Mouse (Mus musculus) layer of hippocampus, postnatal 36 days (tissue): ENCODE measurements at regions not wholly inside any gene's neighbourhood (a gene's known extent, or its start where the extent isn't known, plus 50 kb on each side); places are given as distances from the start of the nearest gene placed in this dataset.

Source experiments
- DNase-seq, 2 experiments: peaks; one replicate each; pipeline ENCODE4 v3.0.0; 2022

GRCm38 (mm10) chr12:110187246-110188135 is 91.4 kb upstream of the Dio3 start:
- DNase-seq, result no peak

- DNase-seq, result no peak
Measured at GRCm38 (mm10) chr12:110188136-110188631, 90.7 kb upstream of the Dio3 start.

GRCm38 (mm10) chr12:110188641-110189328 is 90.1 kb upstream of the Dio3 start:
- DNase-seq, result no peak

- DNase-seq, result no peak
Measured at GRCm38 (mm10) chr12:110189329-110189642, 89.6 kb upstream of the Dio3 start.

- no peak for DNase-seq
Measured at GRCm38 (mm10) chr12:110192186-110192585, 86.7 kb upstream of the Dio3 start.

- DNase-seq, result no peak
Measured at GRCm38 (mm10) chr12:110197366-110197765, 81.5 kb upstream of the Dio3 start.

- no peak for DNase-seq
Measured at GRCm38 (mm10) chr12:110200471-110200870, 78.4 kb upstream of the Dio3 start.

GRCm38 (mm10) chr12:110200887-110201286 is 78.0 kb upstream of the Dio3 start:
- no peak for DNase-seq

- DNase-seq, result no peak
Measured at GRCm38 (mm10) chr12:110203271-110204014, 75.4 kb upstream of the Dio3 start.

GRCm38 (mm10) chr12:110204246-110204989 is 74.5 kb upstream of the Dio3 start:
- DNase-seq, result no peak

- DNase-seq, result no peak
Measured at GRCm38 (mm10) chr12:110206271-110206670, 72.6 kb upstream of the Dio3 start.

- no peak for DNase-seq
Measured at GRCm38 (mm10) chr12:110206812-110207211, 72.1 kb upstream of the Dio3 start.

- no peak for DNase-seq
Measured at GRCm38 (mm10) chr12:110207246-110207852, 71.5 kb upstream of the Dio3 start.

- DNase-seq, result no peak
Measured at GRCm38 (mm10) chr12:110212716-110213115, 66.2 kb upstream of the Dio3 start.

GRCm38 (mm10) chr12:110214833-110215232 is 64.0 kb upstream of the Dio3 start:
- no peak for DNase-seq

GRCm38 (mm10) chr12:110215311-110215710 is 63.6 kb upstream of the Dio3 start:
- DNase-seq, result no peak

- DNase-seq, result no peak
Measured at GRCm38 (mm10) chr12:110219750-110220149, 59.1 kb upstream of the Dio3 start.

- DNase-seq, result no peak
Measured at GRCm38 (mm10) chr12:110220516-110220915, 58.4 kb upstream of the Dio3 start.

- no peak for DNase-seq
Measured at GRCm38 (mm10) chr12:110221184-110221583, 57.7 kb upstream of the Dio3 start.

- no peak for DNase-seq
Measured at GRCm38 (mm10) chr12:110221679-110222078, 57.2 kb upstream of the Dio3 start.

- no peak for DNase-seq
Measured at GRCm38 (mm10) chr12:110224250-110224649, 54.6 kb upstream of the Dio3 start.

- DNase-seq, result peak; percentile 66 to 75
Measured at GRCm38 (mm10) chr12:110228011-110228411, 50.9 kb upstream of the Dio3 start.
